ENCODE assay signal across 16 mouse cellular contexts in genomic region chr4:47803111-47803510, GRCm38 (mm10).
"Had no signal": no experiment of that assay in that cellular context is flagged by ENCODE, and none has a peak within 500 bp of the region (broad histone marks: within the 10 kb centered on the region; RNA-seq: fewer than 3 reads in every experiment).

No protein-coding gene starts in this region.

- H3K36me3 ChIP-seq: kidney, embryonic 15.5 days; limb, embryonic 15.5 days; liver, embryonic 12.5 days; midbrain, embryonic 15.5 days; neural tube, embryonic 12.5 days had no signal

- DNase-seq: kidney, postnatal 14 days; lung, embryonic 14.5 days; lung, postnatal 10 days; lung, postnatal 4 days; retina, postnatal 1 day; right cerebral cortex, postnatal 4 days; spleen, adult 18-20 months; thymus, adult 18-20 months; thymus, postnatal 14 days had no signal

- H3K9me3 ChIP-seq: kidney, embryonic 15.5 days; limb, embryonic 15.5 days; liver, embryonic 12.5 days; midbrain, embryonic 15.5 days; neural tube, embryonic 12.5 days had no signal

- H3K4me1 ChIP-seq: kidney, embryonic 15.5 days; limb, embryonic 15.5 days; liver, embryonic 12.5 days; midbrain, embryonic 15.5 days; neural tube, embryonic 12.5 days had no signal

- H3K9ac ChIP-seq: kidney, embryonic 15.5 days; limb, embryonic 15.5 days; liver, embryonic 12.5 days; lung, embryonic 14.5 days; midbrain, embryonic 15.5 days; neural tube, embryonic 12.5 days had no signal

- H3K4me3 ChIP-seq: kidney, embryonic 15.5 days; left cerebral cortex, adult 2 months; limb, embryonic 15.5 days; liver, embryonic 12.5 days; midbrain, embryonic 15.5 days; neural tube, embryonic 12.5 days had no signal

- H3K4me2 ChIP-seq: kidney, embryonic 15.5 days; limb, embryonic 15.5 days; liver, embryonic 12.5 days; lung, embryonic 14.5 days; midbrain, embryonic 11.5 days; midbrain, embryonic 15.5 days; neural tube, embryonic 12.5 days had no signal

- ATAC-seq: liver, embryonic 12.5 days; midbrain, embryonic 15.5 days had no signal

- H3K27me3 ChIP-seq: kidney, embryonic 15.5 days; limb, embryonic 15.5 days; liver, embryonic 12.5 days; midbrain, embryonic 15.5 days; neural tube, embryonic 12.5 days had no signal

- H3K27ac ChIP-seq: kidney, embryonic 15.5 days; left cerebral cortex, adult 2 months; limb, embryonic 15.5 days; liver, embryonic 12.5 days; midbrain, embryonic 15.5 days; neural tube, embryonic 12.5 days had no signal
